ENCODE assay signal across 8 mouse cellular contexts in the genomic region with DNA sequence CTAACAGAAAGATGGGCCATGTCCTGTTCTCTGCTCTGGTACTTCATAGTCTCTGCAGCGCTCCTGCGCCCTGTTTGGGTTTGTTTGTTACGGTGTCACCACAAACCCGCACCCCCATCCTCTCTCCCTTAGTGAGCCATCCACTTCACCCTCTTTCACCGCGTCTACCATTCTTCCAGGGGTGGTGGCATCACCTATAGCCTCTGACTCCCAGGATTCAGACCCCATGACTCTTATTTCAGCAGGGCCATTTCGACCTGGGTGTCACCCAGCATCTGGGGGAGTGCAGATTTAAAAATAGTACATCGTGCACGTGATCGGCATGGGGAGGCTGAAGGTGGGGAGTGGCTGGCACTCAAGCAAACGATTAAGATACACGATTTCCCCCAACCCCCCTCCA. TPM values are rescaled to one million over a fixed set of nuclear protein-coding genes. Genes with fewer than 3 reads are reported as not detected.
DNase-seq lines count a peak whose midpoint lies in the region; ATAC-seq and TF ChIP-seq lines count a peak whose summit lies in the region.

No protein-coding gene starts in this region.

- no peak for DNase-seq in lung, embryonic 14.5 days
- no peak for DNase-seq in lung, postnatal 25 days (ENCODE audit: low spot score)
- DNase-seq in limb, embryonic 10.5 days (ENCODE audit: low spot score): peak; percentile 39
- DNase-seq in spleen, postnatal 36 days (ENCODE audit: low spot score in 2 of 2): no peak

- peak overlapping the region; percentile 56 for H3K4me3 ChIP-seq in lung, embryonic 14.5 days (ENCODE audit: low read depth, low read length)
- peak overlapping the region; percentile 85 for H3K4me3 ChIP-seq in cortical plate, adult 2 months (ENCODE audit: insufficient read depth, low read length)
- H3K4me3 ChIP-seq in heart, embryonic 14.5 days (ENCODE audit: control insufficient read depth in 1 of 2, insufficient read depth in 1 of 2, low read depth in 1 of 2, low read length in 2 of 2): peak overlapping the region; percentile 53 to 70
- peak overlapping the region; percentile 70 for H3K4me3 ChIP-seq in limb, embryonic 10.5 days
- H3K4me3 ChIP-seq in olfactory bulb, adult 2 months (ENCODE audit: insufficient read depth, low read depth, low read length): peak overlapping the region; percentile 65

- 3% methylated on average over 12 of the region's 12 CpGs for WGBS in lung, embryonic 14.5 days
- WGBS in heart, embryonic 14.5 days: 2% methylated on average over 12 of the region's 12 CpGs
- under 1% methylated on average over 12 of the region's 12 CpGs for WGBS in limb, embryonic 10.5 days
- under 1% methylated on average over 12 of the region's 12 CpGs for WGBS in olfactory bulb, adult 2 months

- H3K4me1 ChIP-seq in lung, embryonic 14.5 days (ENCODE audit: insufficient read depth): no peaks in the 10 kb centered on the region
- peaks cover 5% of the 10 kb centered on the region; the same call in 1 of the 2 replicates for H3K4me1 ChIP-seq in cortical plate, adult 2 months (ENCODE audit: control insufficient read depth, insufficient read depth, low read length)
- H3K4me1 ChIP-seq in heart, embryonic 14.5 days (ENCODE audit: control insufficient read depth in 2 of 2, insufficient read depth in 2 of 2, low read length in 2 of 2): peaks cover 2 to 6% of the 10 kb centered on the region in 2 experiments
- peaks cover 16% of the 10 kb centered on the region for H3K4me1 ChIP-seq in limb, embryonic 10.5 days
- H3K4me1 ChIP-seq in olfactory bulb, adult 2 months (ENCODE audit: control insufficient read depth, insufficient read depth, low read length): no peaks in the 10 kb centered on the region

- no peak for TF ChIP-seq CTCF in lung, embryonic 14.5 days (IDR thresholded peaks at IDR 0.05; ENCODE audit: low read depth)
- no peak for TF ChIP-seq CTCF in cortical plate, adult 2 months (IDR thresholded peaks at IDR 0.05; ENCODE audit: extremely low read depth, insufficient read depth, low read length)
- no peak for TF ChIP-seq CTCF in olfactory bulb, adult 2 months (IDR thresholded peaks at IDR 0.05; ENCODE audit: insufficient read depth, low read depth, low read length)

- H3K27ac ChIP-seq in lung, embryonic 14.5 days (ENCODE audit: low read depth): no peak overlapping the region
- H3K27ac ChIP-seq in cortical plate, adult 2 months (ENCODE audit: insufficient read depth, low read length): peak overlapping the region; percentile 94
- H3K27ac ChIP-seq in heart, embryonic 14.5 days (replicated peaks in 1 of 2; ENCODE audit: control insufficient read depth in 1 of 2, insufficient read depth in 1 of 2, low read depth in 2 of 2, low read length in 2 of 2): peak overlapping the region; percentile 64 to 72; a peak in 3 of 4 replicates
- no peak overlapping the region for H3K27ac ChIP-seq in limb, embryonic 10.5 days
- peak overlapping the region; percentile 79 for H3K27ac ChIP-seq in olfactory bulb, adult 2 months (ENCODE audit: insufficient read depth, low read depth, low read length)

- H3K4me2 ChIP-seq in lung, embryonic 14.5 days: peak overlapping the region; percentile 93
- H3K4me2 ChIP-seq in heart, embryonic 14.5 days (ENCODE audit: low read length): peak overlapping the region; percentile 92

- H3K9ac ChIP-seq in lung, embryonic 14.5 days: peak overlapping the region; percentile 54
- peak overlapping the region; percentile 81 for H3K9ac ChIP-seq in heart, embryonic 14.5 days (ENCODE audit: low read length)

- peaks cover 19% of the 10 kb centered on the region for H3K27me3 ChIP-seq in lung, embryonic 14.5 days (ENCODE audit: insufficient read depth, low read length)
- H3K27me3 ChIP-seq in heart, embryonic 14.5 days (ENCODE audit: control insufficient read depth, insufficient read depth, low read length): no peaks in the 10 kb centered on the region
- peaks cover 53% of the 10 kb centered on the region for H3K27me3 ChIP-seq in limb, embryonic 10.5 days (ENCODE audit: low read depth, poor library complexity, severe bottlenecking)

- peak; percentile 16 for ATAC-seq in lung, embryonic 14.5 days (ENCODE audit: insufficient read depth)
- ATAC-seq in heart, embryonic 14.5 days (ENCODE audit: insufficient number of reproducible peaks, insufficient read depth, low FRiP score, low read depth): no peak
- ATAC-seq in megakaryocyte progenitor cell, adult 5-6 weeks (replicated peaks; ENCODE audit: poor library complexity): no peak

- no peaks in the 10 kb centered on the region for H3K9me3 ChIP-seq in lung, embryonic 14.5 days (ENCODE audit: low read depth, low read length)
- no peaks in the 10 kb centered on the region for H3K9me3 ChIP-seq in heart, embryonic 14.5 days (ENCODE audit: control insufficient read depth, low read length)
- no peaks in the 10 kb centered on the region for H3K9me3 ChIP-seq in limb, embryonic 10.5 days (replicated peaks)

- no peaks in the 10 kb centered on the region for H3K36me3 ChIP-seq in lung, embryonic 14.5 days (ENCODE audit: insufficient read depth)
- H3K36me3 ChIP-seq in heart, embryonic 14.5 days (ENCODE audit: control insufficient read depth, insufficient read depth, low read length): no peaks in the 10 kb centered on the region
- no peaks in the 10 kb centered on the region for H3K36me3 ChIP-seq in limb, embryonic 10.5 days

- peak; percentile 27; the same call in 1 of the 2 replicates for TF ChIP-seq POLR2A in cortical plate, adult 2 months (IDR thresholded peaks at IDR 0.05; ENCODE audit: extremely low read depth, insufficient read depth, low read length)
- TF ChIP-seq POLR2A in olfactory bulb, adult 2 months (IDR thresholded peaks at IDR 0.05; ENCODE audit: insufficient read depth, low read depth, low read length): no peak

RNA-seq across cellular contexts. Expression of a gene that starts 1.1 kb away (rescaled TPM):
- polyA plus RNA-seq in lung, embryonic 14.5 days (2014; fragmentation: Nextera tagmentation; extraction: Ambion mirVana): 0.81 and 0.83 TPM in 2 replicates
- 86.7 and 90.1 TPM in 2 replicates for polyA plus RNA-seq in cortical plate, adult 2 months (2012; rRNA removed)
- polyA plus RNA-seq in heart, embryonic 14.5 days (2014; fragmentation: Nextera tagmentation; extraction: Ambion mirVana): 3.7 and 3.8 TPM in 2 replicates
- 0.21 and 0.24 TPM in 2 replicates for polyA plus RNA-seq in limb, embryonic 10.5 days (2016; fragmentation: Nextera tagmentation; extraction: Ambion mirVana)
- polyA plus RNA-seq in olfactory bulb, adult 2 months (2012; ENCODE audit: insufficient read depth, insufficient read length, low replicate concordance, missing spikeins): not detected in 2 replicates
- total RNA-seq in megakaryocyte progenitor cell, adult 5-6 weeks (2015): 0.44 and 0.52 TPM in 2 replicates
- 0.37 and 0.51 TPM in 2 replicates for total RNA-seq in megakaryocyte progenitor cell, adult 5-6 weeks (2017)

RNA-seq across cellular contexts. Expression of a gene that starts 28.3 kb away (rescaled TPM):
- polyA plus RNA-seq in lung, embryonic 14.5 days (2014; fragmentation: Nextera tagmentation; extraction: Ambion mirVana): not detected in 2 replicates
- polyA plus RNA-seq in cortical plate, adult 2 months (2012; rRNA removed): not detected in 2 replicates
- not detected in 2 replicates for polyA plus RNA-seq in heart, embryonic 14.5 days (2014; fragmentation: Nextera tagmentation; extraction: Ambion mirVana)
- polyA plus RNA-seq in limb, embryonic 10.5 days (2016; fragmentation: Nextera tagmentation; extraction: Ambion mirVana): not detected in 2 replicates
- not detected in 2 replicates for polyA plus RNA-seq in olfactory bulb, adult 2 months (2012; ENCODE audit: insufficient read depth, insufficient read length, low replicate concordance, missing spikeins)
- total RNA-seq in megakaryocyte progenitor cell, adult 5-6 weeks (2015): not detected in 2 replicates
- total RNA-seq in megakaryocyte progenitor cell, adult 5-6 weeks (2017): not detected in 2 replicates

Comparison
In these comparisons a context has a peak if more than half of its experiments do, and no peak if none do; other contexts are left out.
1. H3K27ac ChIP-seq: peak in cortical plate, adult 2 months (single experiment), heart, embryonic 14.5 days (2 of 2) and olfactory bulb, adult 2 months (single experiment); none in lung, embryonic 14.5 days (single experiment) and limb, embryonic 10.5 days (single experiment).
2. Peak in every context shown above with its lines, with median percentiles within 50 percentile points of each other: H3K4me3 ChIP-seq.